Mouse (Mus musculus): ENCODE measurements around the gene Gm3336.

DNA sequence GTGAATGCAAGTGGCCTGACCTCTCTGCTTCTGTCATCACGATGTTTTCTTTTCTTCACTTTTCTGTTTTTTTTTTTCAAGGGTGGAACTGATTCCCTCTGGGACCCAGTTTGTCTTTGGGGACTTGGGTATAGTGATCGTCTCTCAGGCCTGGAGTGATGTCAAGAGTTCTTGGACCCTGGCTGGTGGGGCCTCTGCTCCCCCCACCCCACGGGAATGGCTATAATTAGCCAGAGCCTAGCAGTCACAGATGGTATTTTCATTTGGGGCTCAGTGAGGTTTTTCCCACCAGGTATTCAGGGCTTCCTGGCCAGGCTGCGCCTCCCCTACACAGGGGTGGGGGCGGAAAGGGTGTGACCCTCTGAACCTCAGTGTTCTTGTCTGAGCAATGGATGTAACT is 23.3 kb downstream of the Gm3336 start:
- no peak for TF ChIP-seq CTCF (IDR thresholded peaks at IDR 0.05; ENCODE audit: control insufficient read depth, insufficient read depth, low read length)
- TF ChIP-seq POLR2A (IDR thresholded peaks at IDR 0.05; ENCODE audit: borderline replicate concordance, control insufficient read depth, low read depth, low read length): no peak

Data from bone marrow, adult 2 months (tissue).